Mouse (Mus musculus) CD4-positive, CD25-positive, alpha-beta regulatory T cell, adult 4 months (primary cell): ENCODE data around the gene Kcnip1. TPM values are rescaled to one million over a fixed set of nuclear protein-coding genes. Genes with fewer than 3 reads are reported as not detected.
A peak's percentile ranks its signal among the peaks of the same experiment; 100 is the strongest.

Experiments
- ATAC-seq: one replicate; pipeline ENCODE4 v1.8.0; 2017
- polyA plus RNA-seq, 2 experiments: library from polyadenylated mRNA; unstranded; fragments of 100-300 nt; shearing (Covaris generic); gene quantifications; one replicate each; pipeline ENCODE4 v1.2.1; 2017

Gene Kcnip1
- polyA plus RNA-seq, 2 experiments from 2014 or later = not detected

GRCm38 (mm10) chr11:33749408-33749807, 243.5 kb downstream of the Kcnip1 start:
- no peak for ATAC-seq

GRCm38 (mm10) chr11:33748754-33749153, 244.2 kb downstream of the Kcnip1 start:
- no peak for ATAC-seq

GRCm38 (mm10) chr11:33747402-33747955, 245.5 kb downstream of the Kcnip1 start:
- ATAC-seq = no peak

- ATAC-seq = no peak
Observed at GRCm38 (mm10) chr11:33746402-33746801, 246.6 kb downstream of the Kcnip1 start.

GRCm38 (mm10) chr11:33745821-33746329, 247.1 kb downstream of the Kcnip1 start:
- ATAC-seq = no peak

GRCm38 (mm10) chr11:33744429-33744828, 248.5 kb downstream of the Kcnip1 start:
- peak; percentile 75 for ATAC-seq

DNA sequence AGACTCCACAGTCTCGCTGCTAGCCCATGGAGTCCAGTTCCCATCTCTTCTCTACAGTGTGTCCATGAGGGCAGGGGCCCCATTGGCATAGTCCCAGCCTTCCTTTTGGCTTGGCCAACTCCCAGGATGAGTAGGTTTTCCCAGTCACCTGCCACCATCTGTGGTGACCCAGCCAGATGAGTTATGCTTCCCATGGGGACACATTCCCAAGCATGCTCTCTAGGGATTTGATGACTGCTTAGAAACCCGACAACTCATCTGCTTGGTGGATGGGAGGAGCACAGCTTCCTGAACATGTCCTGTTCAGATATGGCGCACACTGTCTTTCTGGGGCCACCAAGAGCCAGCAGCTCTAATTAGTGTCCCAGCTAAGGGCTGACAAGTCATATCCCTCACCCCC, 252.8 kb downstream of the Kcnip1 start:
- no peak for ATAC-seq

- no peak for ATAC-seq
Observed at GRCm38 (mm10) chr11:33736426-33736825, 256.5 kb downstream of the Kcnip1 start.

GRCm38 (mm10) chr11:33733269-33733668, 259.7 kb downstream of the Kcnip1 start:
- no peak for ATAC-seq

GRCm38 (mm10) chr11:33732358-33732757, 260.6 kb downstream of the Kcnip1 start:
- no peak for ATAC-seq

DNA sequence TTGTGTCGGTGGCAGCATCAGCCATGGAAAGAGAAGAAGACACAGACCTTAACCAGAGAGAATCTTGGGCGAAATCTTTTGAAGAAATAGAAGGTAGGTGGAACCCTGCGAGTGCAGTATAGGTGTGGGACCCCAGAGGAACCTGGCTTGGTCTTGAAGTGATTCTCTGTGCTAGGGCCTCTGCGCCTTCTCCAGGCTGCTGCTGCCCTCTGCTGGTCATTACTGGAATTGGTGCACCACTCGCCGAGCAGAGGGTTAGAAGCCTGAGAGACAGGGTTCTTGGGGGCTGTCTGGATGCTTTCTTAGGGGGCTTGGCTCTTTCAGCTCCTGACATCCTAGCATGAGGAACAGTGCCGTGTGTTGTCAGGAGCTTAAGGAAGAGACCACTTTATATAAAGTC, 271.7 kb downstream of the Kcnip1 start:
- ATAC-seq = peak; percentile 47

GRCm38 (mm10) chr11:33706777-33707176, 286.2 kb downstream of the Kcnip1 start:
- peak; percentile 85 for ATAC-seq

DNA sequence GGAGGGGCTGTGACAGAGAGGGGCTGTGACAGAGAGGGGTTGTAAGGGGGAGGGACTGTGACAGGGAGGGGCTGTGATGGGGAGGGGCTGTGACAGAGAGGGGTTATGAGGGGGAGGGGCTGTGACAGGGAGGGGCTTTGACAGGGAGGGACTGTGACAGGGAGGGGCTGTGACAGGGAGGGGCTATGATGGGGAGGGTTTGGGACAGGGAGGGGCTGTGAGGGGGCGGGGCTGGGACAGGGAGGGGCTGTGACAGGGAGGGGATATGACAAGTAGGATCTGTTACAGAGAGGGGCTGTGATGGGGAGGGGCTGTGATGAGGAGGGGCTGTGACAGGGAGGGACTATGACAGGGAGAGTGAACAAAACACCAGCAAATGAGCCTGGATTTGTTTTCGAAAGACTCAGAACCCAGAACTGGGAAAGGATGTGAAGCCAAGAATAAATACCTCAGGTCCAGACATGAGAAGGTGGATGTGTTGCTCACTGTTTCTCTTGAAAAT, 290.9 kb downstream of the Kcnip1 start:
- ATAC-seq = no peak

GRCm38 (mm10) chr11:33701236-33701957, 291.6 kb downstream of the Kcnip1 start:
- ATAC-seq = no peak

GRCm38 (mm10) chr11:33700725-33701124, 292.2 kb downstream of the Kcnip1 start:
- ATAC-seq = peak; percentile 99

DNA sequence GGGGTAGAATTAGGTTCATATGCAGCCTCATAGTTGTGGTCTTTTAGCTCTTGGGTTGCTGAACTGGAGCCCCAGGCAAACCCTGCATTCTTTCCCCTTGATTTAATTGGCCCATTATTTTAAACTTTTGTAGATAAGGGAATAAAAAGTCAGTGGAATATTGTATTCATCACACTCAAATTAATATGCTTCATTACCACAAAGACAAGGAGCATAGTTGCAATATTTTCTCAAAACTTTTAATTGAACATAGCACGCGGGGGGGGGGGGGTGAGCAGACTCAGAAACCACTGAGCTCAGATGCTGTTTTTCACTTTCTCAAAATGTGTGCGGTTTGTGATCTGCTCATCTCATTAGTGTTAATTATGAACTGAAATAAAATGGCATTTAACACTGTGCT, 302.8 kb downstream of the Kcnip1 start:
- ATAC-seq = no peak

GRCm38 (mm10) chr11:33685904-33686303, 307.0 kb downstream of the Kcnip1 start:
- ATAC-seq = no peak

DNA sequence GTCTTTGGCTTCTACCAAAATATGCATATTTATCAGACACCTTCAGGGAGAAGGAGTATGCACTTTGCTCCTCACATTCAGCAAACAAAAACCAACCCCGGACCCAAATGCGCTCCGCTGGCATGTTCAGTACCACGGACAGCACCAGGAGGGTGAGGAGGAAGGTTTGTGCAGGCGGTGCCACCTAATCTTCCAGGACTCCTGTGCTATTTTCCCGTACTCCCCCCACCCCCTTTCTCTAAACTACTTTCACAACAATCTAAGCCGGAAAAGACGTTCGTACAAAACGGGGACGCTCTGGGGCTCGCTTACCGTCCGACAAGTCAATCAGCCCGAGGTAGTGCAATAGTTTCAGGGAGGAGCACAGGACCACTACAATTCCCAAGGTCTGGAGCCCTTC, 312.8 kb downstream of the Kcnip1 start:
- ATAC-seq = no peak

DNA sequence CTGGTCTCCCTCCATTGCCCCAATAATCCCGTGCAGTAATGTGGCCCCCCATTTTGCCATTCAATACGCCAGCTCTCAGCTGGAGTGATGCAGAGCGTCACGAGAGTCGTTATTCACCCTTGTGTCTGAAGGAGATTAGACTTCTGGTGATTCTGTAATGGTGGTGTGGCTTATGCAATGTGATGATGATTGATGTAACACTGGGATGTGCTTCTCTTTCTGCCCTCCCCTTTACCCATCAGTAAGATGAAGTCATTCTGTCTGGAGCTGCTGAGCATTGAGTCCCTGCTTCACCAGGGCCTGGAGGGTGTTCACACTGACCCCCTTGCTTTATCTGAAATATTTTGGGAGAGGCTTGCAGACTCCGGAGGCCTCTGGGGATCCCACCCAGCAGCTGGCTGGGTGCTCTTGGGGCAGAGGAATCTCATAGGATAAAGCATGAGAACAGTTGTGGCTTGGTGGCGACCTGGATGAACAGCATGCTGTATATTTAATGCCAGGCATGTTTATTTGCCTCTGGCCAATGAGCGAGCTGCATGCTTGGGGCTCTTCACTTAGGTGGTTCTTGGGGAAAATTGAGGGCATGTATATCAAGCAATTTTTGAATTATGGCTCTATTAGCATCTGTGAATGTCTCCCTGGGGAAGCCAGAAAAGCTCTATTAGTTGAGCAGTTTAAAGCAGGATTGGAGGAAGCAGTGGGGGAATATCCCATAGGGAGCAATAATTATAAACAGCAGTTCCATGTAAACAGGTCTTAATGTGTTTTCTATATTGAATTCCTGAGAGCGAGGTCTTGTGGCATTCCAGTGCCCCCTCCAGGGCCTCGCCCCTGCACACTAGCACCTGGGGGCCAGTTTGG, 322.6 kb downstream of the Kcnip1 start:
- ATAC-seq = no peak

- no peak for ATAC-seq
Observed at GRCm38 (mm10) chr11:33668376-33668775, 324.6 kb downstream of the Kcnip1 start.

DNA sequence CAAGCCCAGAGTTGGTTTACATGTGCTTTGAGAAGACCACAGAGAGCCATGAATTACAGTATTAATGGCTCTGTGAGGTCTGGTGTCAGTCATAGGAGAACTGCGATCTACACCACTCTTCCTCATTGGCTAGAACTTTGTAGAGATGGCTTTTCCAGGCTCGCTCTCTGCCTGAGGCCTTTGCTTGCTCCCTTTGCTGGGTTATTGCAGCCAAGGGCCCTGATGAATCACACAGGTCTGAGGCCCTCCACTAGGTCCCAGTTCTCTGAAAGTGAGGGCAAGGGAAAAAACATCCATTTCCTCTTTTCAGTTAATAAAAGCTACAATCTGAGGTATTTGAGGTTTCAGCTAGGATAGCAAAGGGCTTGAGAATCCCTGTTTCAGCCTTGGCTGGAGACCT, 329.4 kb downstream of the Kcnip1 start:
- ATAC-seq = no peak

GRCm38 (mm10) chr11:33660016-33660913, 332.7 kb downstream of the Kcnip1 start:
- ATAC-seq = no peak
